Mouse (Mus musculus): ENCODE data around the gene Inpp4a. TPM values are rescaled to one million over a fixed set of nuclear protein-coding genes. Genes with fewer than 3 reads are reported as not detected.

The Inpp4a gene
- polyA plus RNA-seq (2016; fragmentation: Nextera tagmentation; extraction: Ambion mirVana): 7.9 and 11.3 TPM in 2 replicates

DNA sequence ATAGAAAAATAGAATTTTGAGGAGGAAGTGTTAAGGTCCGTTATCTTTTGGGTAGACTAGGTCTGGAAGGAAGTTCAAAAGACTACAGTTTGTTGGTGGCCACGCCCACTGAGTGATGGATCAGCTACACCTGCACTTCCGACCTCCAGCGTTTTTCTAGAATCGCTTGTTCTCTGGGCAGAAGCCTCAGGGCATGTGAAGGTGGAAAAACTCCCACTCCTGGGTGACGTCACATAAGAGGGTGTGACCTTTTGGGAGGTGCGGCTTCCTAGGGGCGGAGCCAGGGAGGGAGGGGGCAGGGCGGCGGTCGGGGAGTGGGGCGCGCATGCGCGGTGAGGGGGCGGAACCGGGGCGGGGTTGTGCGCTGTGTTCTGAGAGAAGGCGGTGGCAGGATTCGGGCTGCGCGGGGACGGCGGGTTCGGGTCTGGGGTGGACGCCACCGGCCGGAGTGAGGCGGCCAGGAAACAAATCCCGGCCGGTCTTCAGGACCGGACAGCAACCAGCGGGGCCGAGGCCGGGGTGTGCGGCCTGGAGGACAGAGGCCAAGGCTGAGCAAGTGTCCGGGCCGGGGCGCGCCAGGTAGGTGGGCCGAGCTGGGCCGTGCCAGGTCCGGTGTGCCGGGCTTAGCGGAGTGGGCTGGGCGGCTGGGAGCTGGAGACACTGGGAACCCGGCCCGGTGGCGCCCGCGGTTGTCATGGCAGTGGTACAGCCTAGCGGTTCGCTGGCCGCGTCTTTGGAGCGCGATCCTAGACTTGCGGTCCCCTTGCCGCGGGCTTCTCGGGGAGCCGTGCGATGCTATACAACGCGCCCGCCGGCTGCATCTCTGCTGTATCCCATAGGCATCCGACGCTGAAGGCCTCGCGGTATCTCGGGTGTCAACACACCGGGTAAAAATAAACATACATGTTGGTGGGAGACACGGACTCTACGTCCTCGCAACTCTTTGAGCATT is at the start of gene Inpp4a:
TSS of gene Inpp4a (plus strand) at position 326 of the 952 bp plus-strand sequence.
- Histone ChIP-seq H3K4me3 (peak within 1 kb of the TSS; percentile 84), H3K9me3 (replicated peaks) (no peaks in the 10 kb centered on the region), H3K27me3 (ENCODE audit: low read depth, poor library complexity, severe bottlenecking) (no peaks in the 10 kb centered on the region), H3K36me3 (no peaks in the 10 kb centered on the region), H3K27ac (peak within 1 kb of the TSS; percentile 83), H3K4me1 (peaks cover 10% of the 10 kb centered on the region)
- under 1% methylated on average over 77 of the region's 77 CpGs for WGBS
- DNase-seq (ENCODE audit: low spot score): peak; percentile 99

- no peak overlapping the region for H3K4me3 ChIP-seq
- no peaks in the 10 kb centered on the region for H3K36me3 ChIP-seq
- H3K27me3 ChIP-seq (ENCODE audit: low read depth, poor library complexity, severe bottlenecking): no peaks in the 10 kb centered on the region
- DNase-seq (ENCODE audit: low spot score): peak; percentile 89
- WGBS: 45% methylated on average over 5 of the region's 5 CpGs
- no peaks in the 10 kb centered on the region for H3K4me1 ChIP-seq
- no peak overlapping the region for H3K27ac ChIP-seq
- H3K9me3 ChIP-seq (replicated peaks): no peaks in the 10 kb centered on the region
Measured at GRCm38 (mm10) chr1:37250643-37251310, 48.9 kb upstream of the Inpp4a start.

- H3K27me3 ChIP-seq (ENCODE audit: low read depth, poor library complexity, severe bottlenecking): no peaks in the 10 kb centered on the region
- WGBS: 90% methylated on average over 2 of the region's 2 CpGs
- H3K9me3 ChIP-seq (replicated peaks): 0 out of 2 replicates have a peak, but pooled peaks cover 2% of the 10 kb centered on the region
- no peaks in the 10 kb centered on the region for H3K36me3 ChIP-seq
- no peak for DNase-seq (ENCODE audit: low spot score)
- no peaks in the 10 kb centered on the region for H3K4me1 ChIP-seq
- H3K27ac ChIP-seq: no peak overlapping the region
- H3K4me3 ChIP-seq: no peak overlapping the region
Measured at GRCm38 (mm10) chr1:37258443-37258842, 41.2 kb upstream of the Inpp4a start.

DNA sequence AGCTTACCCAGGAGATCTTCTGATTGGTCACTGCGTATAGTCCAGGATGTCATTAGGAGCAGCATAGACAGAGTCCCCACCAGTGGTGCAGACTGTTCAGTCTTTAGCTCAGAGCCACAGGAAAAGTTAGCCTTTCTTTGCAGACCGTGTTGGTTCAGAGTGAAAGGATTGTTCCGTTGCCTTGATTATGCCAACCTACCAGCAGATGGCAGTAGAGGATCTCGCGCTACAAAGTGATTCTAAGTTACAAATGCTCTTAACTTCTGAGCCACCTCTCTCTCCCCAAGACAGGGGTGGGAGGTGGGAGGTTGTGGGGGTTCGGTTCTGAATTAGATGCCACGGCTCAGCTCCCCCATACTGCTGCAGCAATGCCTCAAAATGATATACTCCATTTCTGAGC is 27.2 kb upstream of the Inpp4a start:
- no peaks in the 10 kb centered on the region for H3K4me1 ChIP-seq
- H3K9me3 ChIP-seq (replicated peaks): no peaks in the 10 kb centered on the region
- no peak overlapping the region for H3K4me3 ChIP-seq
- 14% methylated on average over 7 of the region's 7 CpGs for WGBS
- no peak overlapping the region for H3K27ac ChIP-seq
- no peaks in the 10 kb centered on the region for H3K27me3 ChIP-seq (ENCODE audit: low read depth, poor library complexity, severe bottlenecking)
- no peaks in the 10 kb centered on the region for H3K36me3 ChIP-seq
- DNase-seq (ENCODE audit: low spot score): peak; percentile 71

GRCm38 (mm10) chr1:37286556-37286955 is 13.1 kb upstream of the Inpp4a start:
- H3K27ac ChIP-seq: no peak overlapping the region
- H3K9me3 ChIP-seq (replicated peaks): no peaks in the 10 kb centered on the region
- no peaks in the 10 kb centered on the region for H3K27me3 ChIP-seq (ENCODE audit: low read depth, poor library complexity, severe bottlenecking)
- 85% methylated on average over 7 of the region's 7 CpGs for WGBS
- no peak for DNase-seq (ENCODE audit: low spot score)
- no peaks in the 10 kb centered on the region for H3K36me3 ChIP-seq
- H3K4me3 ChIP-seq: no peak overlapping the region
- no peaks in the 10 kb centered on the region for H3K4me1 ChIP-seq

DNA sequence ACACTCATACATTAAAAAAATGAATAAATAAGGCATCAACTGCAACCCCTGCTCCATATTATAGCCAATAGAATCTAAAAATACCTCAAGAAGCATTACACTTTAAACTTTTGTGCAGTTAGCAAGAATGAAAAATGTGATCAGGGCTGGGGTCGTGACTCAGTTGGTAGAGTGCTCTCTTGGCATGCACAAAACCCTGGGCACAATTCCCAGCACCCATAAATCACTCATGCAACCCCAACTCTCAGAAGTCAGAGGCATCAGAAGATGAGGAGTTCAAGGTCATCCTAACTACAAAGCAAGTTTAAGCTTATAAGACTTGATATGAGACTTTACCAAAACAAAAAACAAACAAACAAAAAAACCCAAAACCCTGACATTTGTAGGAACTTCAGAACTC is 11.9 kb upstream of the Inpp4a start:
- H3K4me1 ChIP-seq: no peaks in the 10 kb centered on the region
- H3K27ac ChIP-seq: no peak overlapping the region
- no peaks in the 10 kb centered on the region for H3K27me3 ChIP-seq (ENCODE audit: low read depth, poor library complexity, severe bottlenecking)
- H3K36me3 ChIP-seq: no peaks in the 10 kb centered on the region
- no peak for DNase-seq (ENCODE audit: low spot score)
- no peaks in the 10 kb centered on the region for H3K9me3 ChIP-seq (replicated peaks)
- no peak overlapping the region for H3K4me3 ChIP-seq
- 95% methylated on average over 1 of the region's 1 CpGs for WGBS

DNA sequence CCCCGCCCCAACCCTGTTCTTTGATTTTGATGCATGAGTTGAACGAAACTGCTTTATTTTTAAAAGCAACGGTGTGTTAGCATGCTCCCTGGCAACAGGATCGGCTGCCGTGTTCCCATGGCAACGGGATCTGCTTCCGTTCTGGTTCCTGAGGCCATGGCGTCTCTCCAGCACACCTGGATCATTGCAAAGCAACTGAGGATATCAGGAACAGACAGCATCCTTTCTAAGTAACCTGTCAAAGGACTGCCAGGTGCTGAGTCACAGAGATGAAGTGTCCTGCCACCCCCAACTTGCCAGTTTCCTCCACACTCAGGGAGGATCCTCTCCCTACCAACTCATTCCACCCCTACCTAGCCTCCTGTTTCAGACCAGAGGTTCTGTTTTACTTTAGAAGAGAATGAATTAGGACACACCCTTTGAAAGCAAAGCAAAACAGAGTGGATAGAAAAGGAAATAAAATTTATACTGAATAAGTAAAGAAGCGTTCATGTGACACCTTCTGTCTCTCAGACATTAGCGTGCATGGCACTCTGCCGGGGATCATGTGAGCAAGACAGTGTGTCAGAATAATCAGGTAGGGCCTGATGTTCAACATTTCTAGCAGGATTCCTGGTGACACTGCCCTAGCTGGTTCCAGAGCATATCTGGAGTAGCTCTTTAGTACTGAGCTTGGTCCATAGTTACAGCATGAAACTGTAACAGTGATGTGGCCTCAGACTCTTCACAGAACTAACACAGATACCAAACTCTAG is 11.3 kb upstream of the Inpp4a start:
- Histone ChIP-seq H3K9me3 (replicated peaks) (no peaks in the 10 kb centered on the region), H3K4me3 (no peak overlapping the region), H3K4me1 (no peaks in the 10 kb centered on the region), H3K36me3 (no peaks in the 10 kb centered on the region), H3K27me3 (ENCODE audit: low read depth, poor library complexity, severe bottlenecking) (no peaks in the 10 kb centered on the region), H3K27ac (no peak overlapping the region)
- WGBS: 82% methylated on average over 11 of the region's 11 CpGs
- peak; percentile 35 for DNase-seq (ENCODE audit: low spot score)

DNA sequence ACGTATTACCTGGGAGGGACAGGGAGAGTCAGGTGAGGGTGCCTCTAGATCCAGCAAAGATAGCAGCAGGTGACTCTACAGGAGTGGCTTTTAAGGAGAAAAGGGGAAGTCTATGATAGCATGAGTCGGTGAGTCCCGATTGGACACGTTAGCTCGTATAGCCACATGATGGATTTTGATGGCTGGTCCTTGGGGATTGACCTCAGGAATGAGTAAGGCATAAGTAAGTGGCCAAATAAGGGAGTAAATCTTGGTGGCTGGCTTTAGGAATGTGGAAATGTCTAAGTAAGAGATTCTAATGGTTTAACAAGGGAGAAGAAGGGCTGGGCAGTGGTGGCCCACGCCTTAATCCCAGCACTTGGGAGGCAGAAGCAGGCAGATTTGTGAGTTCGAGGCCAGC is 10.7 kb upstream of the Inpp4a start:
- 89% methylated on average over 7 of the region's 7 CpGs for WGBS

GRCm38 (mm10) chr1:37296414-37296813 is 3.3 kb upstream of the Inpp4a start:
- WGBS: 48% methylated on average over 1 of the region's 1 CpGs
- Histone ChIP-seq H3K4me1 (peaks cover 10% of the 10 kb centered on the region), H3K9me3 (replicated peaks) (no peaks in the 10 kb centered on the region), H3K4me3 (no peak overlapping the region), H3K36me3 (no peaks in the 10 kb centered on the region), H3K27ac (no peak overlapping the region), H3K27me3 (ENCODE audit: low read depth, poor library complexity, severe bottlenecking) (no peaks in the 10 kb centered on the region)
- DNase-seq (ENCODE audit: low spot score): no peak

More for the DNA sequence above, 10.7 kb upstream of the Inpp4a start:
- H3K4me3 ChIP-seq: no peak overlapping the region
- no peaks in the 10 kb centered on the region for H3K9me3 ChIP-seq (replicated peaks)
- H3K4me1 ChIP-seq: no peaks in the 10 kb centered on the region
- no peaks in the 10 kb centered on the region for H3K27me3 ChIP-seq (ENCODE audit: low read depth, poor library complexity, severe bottlenecking)
- DNase-seq (ENCODE audit: low spot score): no peak
- no peak overlapping the region for H3K27ac ChIP-seq
- H3K36me3 ChIP-seq: no peaks in the 10 kb centered on the region

GRCm38 (mm10) chr1:37298904-37299303 is 761 bp upstream of the Inpp4a start:
- 86% methylated on average over 2 of the region's 2 CpGs for WGBS
- DNase-seq (ENCODE audit: low spot score): no peak

GRCm38 (mm10) chr1:37300650-37301049 is 985 bp downstream of the Inpp4a start:
- H3K27me3 ChIP-seq (ENCODE audit: low read depth, poor library complexity, severe bottlenecking): no peaks in the 10 kb centered on the region
- DNase-seq (ENCODE audit: low spot score): no peak
- peaks cover 10% of the 10 kb centered on the region for H3K4me1 ChIP-seq
- no peaks in the 10 kb centered on the region for H3K36me3 ChIP-seq
- no peak overlapping the region for H3K27ac ChIP-seq
- H3K4me3 ChIP-seq: peak overlapping the region; percentile 84
- no peaks in the 10 kb centered on the region for H3K9me3 ChIP-seq (replicated peaks)
- 25% methylated on average over 5 of the region's 5 CpGs for WGBS

More at GRCm38 (mm10) chr1:37298904-37299303, 761 bp upstream of the Inpp4a start:
- H3K9me3 ChIP-seq (replicated peaks): no peaks in the 10 kb centered on the region
- H3K4me1 ChIP-seq: peaks cover 10% of the 10 kb centered on the region
- no peak overlapping the region for H3K4me3 ChIP-seq
- no peaks in the 10 kb centered on the region for H3K27me3 ChIP-seq (ENCODE audit: low read depth, poor library complexity, severe bottlenecking)
- H3K36me3 ChIP-seq: no peaks in the 10 kb centered on the region
- no peak overlapping the region for H3K27ac ChIP-seq

DNA sequence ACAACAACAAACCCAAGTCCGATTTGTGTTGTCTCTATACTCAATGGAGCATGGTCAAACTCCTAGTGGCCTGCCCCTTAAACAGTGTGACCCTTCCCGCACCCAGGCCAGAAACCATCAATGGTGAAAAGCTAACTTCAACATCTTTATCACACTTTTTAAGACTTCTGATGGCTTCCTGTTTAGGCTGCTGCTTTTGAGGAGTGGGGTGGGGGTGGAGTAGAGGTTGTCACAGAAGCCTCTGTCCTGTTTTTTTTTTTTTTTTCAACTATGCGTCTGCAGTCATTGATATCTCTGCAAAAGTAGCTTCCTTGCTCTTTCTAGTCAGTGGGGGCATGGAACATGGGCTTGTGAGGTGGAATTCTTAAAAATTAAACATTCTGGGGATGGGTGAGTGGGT is 3.1 kb downstream of the Inpp4a start:
- Histone ChIP-seq H3K27me3 (ENCODE audit: low read depth, poor library complexity, severe bottlenecking) (no peaks in the 10 kb centered on the region), H3K9me3 (replicated peaks) (no peaks in the 10 kb centered on the region), H3K27ac (no peak overlapping the region), H3K4me3 (no peak overlapping the region), H3K36me3 (no peaks in the 10 kb centered on the region), H3K4me1 (peaks cover 10% of the 10 kb centered on the region)
- DNase-seq (ENCODE audit: low spot score): no peak
- WGBS: 57% methylated on average over 3 of the region's 3 CpGs

Measured in limb, embryonic 10.5 days (tissue).